Mouse (Mus musculus): Measurements from ENCODE around the gene Zcchc7. TPM values are rescaled to one million over a fixed set of nuclear protein-coding genes. Genes with fewer than 3 reads are reported as not detected.
"Not testable (repeated sequence)": the region's sequence is repeated elsewhere in the genome, so short reads cannot be mapped to it uniquely, and the experiment has no call there.

Zcchc7 gene
- polyA plus RNA-seq, 1 experiment from 2014 or later: 16.3 TPM

- whole genome bisulfite sequencing: 85% methylated on average over 1 of the region's 1 CpGs
- Histone ChIP-seq H3K27me3 (ENCODE audit: control insufficient read depth, insufficient read depth, low read length) (no peaks in the 10 kb centered on the region), H3K9ac (replicated peaks; ENCODE audit: low read length) (no peak overlapping the region), H3K4me3 (ENCODE audit: low read depth, low read length) (no peak overlapping the region), H3K4me2 (ENCODE audit: low read depth, low read length) (no peak overlapping the region), H3K4me1 (ENCODE audit: control insufficient read depth, insufficient read depth, low read length) (no peaks in the 10 kb centered on the region), H3K36me3 (replicated peaks; ENCODE audit: control insufficient read depth, insufficient read depth, low read depth, low read length) (no peaks in the 10 kb centered on the region), H3K27ac (replicated peaks; ENCODE audit: low read depth, low read length) (no peak overlapping the region), H3K9me3 (replicated peaks; ENCODE audit: control insufficient read depth, low read length) (no peaks in the 10 kb centered on the region)
- DNase-seq (ENCODE audit: low spot score): no peak
- no peak for ATAC-seq (replicated peaks; ENCODE audit: insufficient number of reproducible peaks, low FRiP score, low TSS enrichment, low read depth)
Measured at GRCm38 (mm10) chr4:44942237-44942636, 186.6 kb downstream of the Zcchc7 start.

DNA sequence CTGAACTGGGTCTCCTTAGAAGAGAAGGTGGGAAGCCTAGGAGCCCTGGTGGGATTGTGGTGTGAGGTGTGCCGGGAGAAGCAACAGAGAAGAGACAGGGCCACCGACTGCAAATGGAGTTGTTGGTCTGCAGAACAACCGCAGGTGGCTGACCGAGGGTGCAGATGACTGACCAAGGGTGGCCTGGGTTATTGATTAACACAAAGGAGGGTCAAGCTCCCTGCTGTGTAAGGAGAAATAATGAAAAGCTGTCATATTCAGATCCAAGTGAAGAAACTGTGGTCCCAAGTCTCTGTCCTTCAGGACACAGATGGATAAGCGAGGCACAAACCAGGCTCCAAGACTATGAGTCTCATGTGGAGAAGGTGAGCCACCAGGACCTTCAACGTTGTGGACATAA, 187.8 kb downstream of the Zcchc7 start:
- Histone ChIP-seq H3K27ac (replicated peaks; ENCODE audit: low read depth, low read length) (no peak overlapping the region), H3K36me3 (replicated peaks; ENCODE audit: control insufficient read depth, insufficient read depth, low read depth, low read length) (no peaks in the 10 kb centered on the region), H3K4me3 (ENCODE audit: low read depth, low read length) (no peak overlapping the region), H3K9me3 (replicated peaks; ENCODE audit: control insufficient read depth, low read length) (no peaks in the 10 kb centered on the region), H3K4me1 (ENCODE audit: control insufficient read depth, insufficient read depth, low read length) (no peaks in the 10 kb centered on the region), H3K27me3 (ENCODE audit: control insufficient read depth, insufficient read depth, low read length) (no peaks in the 10 kb centered on the region), H3K9ac (replicated peaks; ENCODE audit: low read length) (no peak overlapping the region), H3K4me2 (ENCODE audit: low read depth, low read length) (no peak overlapping the region)
- ATAC-seq (replicated peaks; ENCODE audit: insufficient number of reproducible peaks, low FRiP score, low TSS enrichment, low read depth): no peak
- 84% methylated on average over 6 of the region's 6 CpGs for WGBS
- no peak for DNase-seq (ENCODE audit: low spot score)

DNA sequence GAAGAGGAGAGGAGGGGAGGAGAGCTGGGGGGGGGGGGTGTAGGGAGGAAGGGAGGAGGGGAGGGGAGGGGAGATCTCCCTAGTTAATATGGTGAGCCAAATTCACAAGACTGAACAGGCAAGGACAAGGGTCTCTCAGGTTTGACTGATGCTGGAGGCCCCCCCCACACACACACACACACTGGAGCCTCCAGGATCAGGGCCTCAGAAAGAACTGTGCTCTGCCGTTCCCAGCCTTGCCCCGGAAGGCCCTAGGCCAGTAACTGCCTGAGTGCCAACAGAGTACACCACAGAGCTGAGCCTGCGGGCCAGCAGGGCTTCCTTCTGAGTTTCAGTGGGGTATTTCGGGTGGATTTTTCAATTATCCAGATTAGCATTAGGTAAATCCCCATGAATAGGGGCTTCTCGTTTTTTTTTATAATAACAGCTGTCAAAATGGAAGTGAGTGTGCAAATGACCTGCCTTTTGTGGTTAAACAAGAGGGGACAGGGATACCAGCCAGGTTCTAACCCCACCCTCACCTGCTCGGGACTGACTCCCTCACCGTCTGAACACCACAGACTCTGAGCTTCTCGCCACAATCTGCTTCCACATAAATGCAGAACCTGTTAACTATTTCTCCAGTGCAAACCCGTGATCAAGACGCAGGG, 188.9 kb downstream of the Zcchc7 start:
- no peaks in the 10 kb centered on the region for H3K9me3 ChIP-seq (replicated peaks; ENCODE audit: control insufficient read depth, low read length)
- H3K4me1 ChIP-seq (ENCODE audit: control insufficient read depth, insufficient read depth, low read length): no peaks in the 10 kb centered on the region
- no peaks in the 10 kb centered on the region for H3K36me3 ChIP-seq (replicated peaks; ENCODE audit: control insufficient read depth, insufficient read depth, low read depth, low read length)
- WGBS: 79% methylated on average over 10 of the region's 10 CpGs
- H3K4me2 ChIP-seq (ENCODE audit: low read depth, low read length): no peak overlapping the region
- DNase-seq (ENCODE audit: low spot score) (no peak), ATAC-seq (replicated peaks; ENCODE audit: insufficient number of reproducible peaks, low FRiP score, low TSS enrichment, low read depth) (no peak)
- no peak overlapping the region for H3K4me3 ChIP-seq (ENCODE audit: low read depth, low read length)
- no peak overlapping the region for H3K27ac ChIP-seq (replicated peaks; ENCODE audit: low read depth, low read length)
- H3K27me3 ChIP-seq (ENCODE audit: control insufficient read depth, insufficient read depth, low read length): no peaks in the 10 kb centered on the region
- H3K9ac ChIP-seq (replicated peaks; ENCODE audit: low read length): no peak overlapping the region

GRCm38 (mm10) chr4:44946126-44946525, 190.4 kb downstream of the Zcchc7 start:
- H3K4me2 ChIP-seq (ENCODE audit: low read depth, low read length); H3K27me3 ChIP-seq (ENCODE audit: control insufficient read depth, insufficient read depth, low read length); H3K9ac ChIP-seq (replicated peaks; ENCODE audit: low read length); H3K27ac ChIP-seq (replicated peaks; ENCODE audit: low read depth, low read length); H3K36me3 ChIP-seq (replicated peaks; ENCODE audit: control insufficient read depth, insufficient read depth, low read depth, low read length); H3K9me3 ChIP-seq (replicated peaks; ENCODE audit: control insufficient read depth, low read length); H3K4me1 ChIP-seq (ENCODE audit: control insufficient read depth, insufficient read depth, low read length); ATAC-seq (replicated peaks; ENCODE audit: insufficient number of reproducible peaks, low FRiP score, low TSS enrichment, low read depth); DNase-seq (ENCODE audit: low spot score); H3K4me3 ChIP-seq (ENCODE audit: low read depth, low read length): not testable (repeated sequence)
- WGBS: 96% methylated on average over 2 of the region's 2 CpGs

GRCm38 (mm10) chr4:44947464-44947863, 191.8 kb downstream of the Zcchc7 start:
- Histone ChIP-seq H3K4me2 (ENCODE audit: low read depth, low read length) (no peak overlapping the region), H3K9ac (replicated peaks; ENCODE audit: low read length) (no peak overlapping the region), H3K9me3 (replicated peaks; ENCODE audit: control insufficient read depth, low read length) (no peaks in the 10 kb centered on the region), H3K4me1 (ENCODE audit: control insufficient read depth, insufficient read depth, low read length) (no peaks in the 10 kb centered on the region), H3K27me3 (ENCODE audit: control insufficient read depth, insufficient read depth, low read length) (no peaks in the 10 kb centered on the region), H3K36me3 (replicated peaks; ENCODE audit: control insufficient read depth, insufficient read depth, low read depth, low read length) (no peaks in the 10 kb centered on the region), H3K27ac (replicated peaks; ENCODE audit: low read depth, low read length) (no peak overlapping the region), H3K4me3 (ENCODE audit: low read depth, low read length) (no peak overlapping the region)
- ATAC-seq (replicated peaks; ENCODE audit: insufficient number of reproducible peaks, low FRiP score, low TSS enrichment, low read depth) (no peak), DNase-seq (ENCODE audit: low spot score) (no peak)
- WGBS: 84% methylated on average over 5 of the region's 5 CpGs

DNA sequence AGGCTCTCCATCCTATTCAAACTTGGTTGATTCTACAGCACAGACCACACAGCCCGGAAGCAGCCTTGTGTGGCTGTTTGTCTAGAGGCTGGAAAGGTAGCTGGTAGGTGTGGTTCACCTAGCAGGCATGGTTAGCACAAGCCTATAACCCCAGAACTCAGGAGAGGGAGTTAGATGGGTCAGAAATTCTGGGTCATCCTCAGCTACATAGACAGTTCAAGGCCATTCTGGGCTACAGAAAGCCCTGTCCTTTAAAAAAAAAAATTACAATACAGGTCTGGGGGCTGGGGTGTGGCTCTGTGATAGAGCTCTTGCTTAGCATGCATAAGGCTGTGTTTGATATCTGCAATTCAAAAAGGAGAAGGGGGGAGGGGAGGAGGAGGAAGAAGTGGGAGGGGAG, 192.6 kb downstream of the Zcchc7 start:
- Histone ChIP-seq H3K4me2 (ENCODE audit: low read depth, low read length) (no peak overlapping the region), H3K27ac (replicated peaks; ENCODE audit: low read depth, low read length) (no peak overlapping the region), H3K9ac (replicated peaks; ENCODE audit: low read length) (no peak overlapping the region), H3K9me3 (replicated peaks; ENCODE audit: control insufficient read depth, low read length) (no peaks in the 10 kb centered on the region), H3K4me1 (ENCODE audit: control insufficient read depth, insufficient read depth, low read length) (no peaks in the 10 kb centered on the region), H3K4me3 (ENCODE audit: low read depth, low read length) (no peak overlapping the region), H3K27me3 (ENCODE audit: control insufficient read depth, insufficient read depth, low read length) (no peaks in the 10 kb centered on the region), H3K36me3 (replicated peaks; ENCODE audit: control insufficient read depth, insufficient read depth, low read depth, low read length) (no peaks in the 10 kb centered on the region)
- DNase-seq (ENCODE audit: low spot score): no peak
- WGBS: 94% methylated on average over 1 of the region's 1 CpGs
- ATAC-seq (replicated peaks; ENCODE audit: insufficient number of reproducible peaks, low FRiP score, low TSS enrichment, low read depth): no peak

DNA sequence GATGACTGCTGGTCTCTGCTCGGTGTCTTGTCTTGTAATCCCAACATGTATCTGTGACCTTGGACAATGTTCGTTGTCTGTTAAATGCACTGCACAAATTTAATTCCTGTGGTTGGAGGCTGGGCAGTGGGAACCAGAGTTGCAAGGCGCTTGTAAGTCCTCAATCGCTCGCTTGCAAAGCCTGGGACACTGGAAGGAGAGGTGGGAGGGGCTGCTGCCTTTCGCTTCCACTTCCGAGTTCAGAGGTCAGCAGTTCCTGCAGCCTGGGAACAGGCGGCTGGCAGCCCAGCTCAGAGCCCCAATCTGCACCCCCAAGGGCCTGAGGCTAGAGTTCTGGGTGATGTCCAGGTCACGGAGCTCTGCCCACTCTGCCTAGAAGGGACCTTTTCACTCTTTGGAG, 197.4 kb downstream of the Zcchc7 start:
- ATAC-seq (replicated peaks; ENCODE audit: insufficient number of reproducible peaks, low FRiP score, low TSS enrichment, low read depth) (no peak), DNase-seq (ENCODE audit: low spot score) (no peak)
- Histone ChIP-seq H3K9ac (replicated peaks; ENCODE audit: low read length) (no peak overlapping the region), H3K4me2 (ENCODE audit: low read depth, low read length) (no peak overlapping the region), H3K9me3 (replicated peaks; ENCODE audit: control insufficient read depth, low read length) (no peaks in the 10 kb centered on the region), H3K36me3 (replicated peaks; ENCODE audit: control insufficient read depth, insufficient read depth, low read depth, low read length) (no peaks in the 10 kb centered on the region), H3K27ac (replicated peaks; ENCODE audit: low read depth, low read length) (no peak overlapping the region), H3K4me3 (ENCODE audit: low read depth, low read length) (no peak overlapping the region), H3K4me1 (ENCODE audit: control insufficient read depth, insufficient read depth, low read length) (no peaks in the 10 kb centered on the region), H3K27me3 (ENCODE audit: control insufficient read depth, insufficient read depth, low read length) (no peaks in the 10 kb centered on the region)
- 61% methylated on average over 9 of the region's 9 CpGs for WGBS

DNA sequence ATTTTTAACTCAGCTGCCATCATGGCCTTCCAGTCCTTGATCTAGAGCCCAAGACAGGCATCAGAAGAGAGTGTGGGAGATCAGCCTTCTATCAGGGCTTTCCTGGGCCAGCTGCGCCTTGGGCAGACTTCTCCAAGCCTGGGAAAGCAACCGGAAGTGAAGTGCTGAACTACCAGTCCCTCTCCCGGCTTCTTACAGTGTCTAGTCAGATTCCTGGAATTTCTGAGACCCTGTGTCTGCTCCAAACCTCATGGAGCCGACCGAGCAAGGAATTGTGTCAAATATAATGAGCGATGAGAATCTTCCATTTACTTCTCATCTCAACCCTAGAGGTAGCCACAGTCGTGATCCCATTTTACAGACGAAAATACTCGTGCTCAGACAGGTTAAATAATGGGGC, 203.1 kb downstream of the Zcchc7 start:
- Histone ChIP-seq H3K9ac (replicated peaks; ENCODE audit: low read length) (no peak overlapping the region), H3K9me3 (replicated peaks; ENCODE audit: control insufficient read depth, low read length) (no peaks in the 10 kb centered on the region), H3K4me2 (ENCODE audit: low read depth, low read length) (no peak overlapping the region), H3K27me3 (ENCODE audit: control insufficient read depth, insufficient read depth, low read length) (no peaks in the 10 kb centered on the region), H3K4me1 (ENCODE audit: control insufficient read depth, insufficient read depth, low read length) (no peaks in the 10 kb centered on the region), H3K36me3 (replicated peaks; ENCODE audit: control insufficient read depth, insufficient read depth, low read depth, low read length) (no peaks in the 10 kb centered on the region), H3K4me3 (ENCODE audit: low read depth, low read length) (no peak overlapping the region), H3K27ac (replicated peaks; ENCODE audit: low read depth, low read length) (no peak overlapping the region)
- DNase-seq (ENCODE audit: low spot score) (no peak), ATAC-seq (replicated peaks; ENCODE audit: insufficient number of reproducible peaks, low FRiP score, low TSS enrichment, low read depth) (no peak)
- whole genome bisulfite sequencing: 88% methylated on average over 9 of the region's 9 CpGs
